Mouse (Mus musculus) intestine, embryonic 16.5 days (tissue): ENCODE measurements around the gene Scn9a. TPM values are rescaled to one million over a fixed set of nuclear protein-coding genes. Genes with fewer than 3 reads are reported as not detected.

Experiments
- ATAC-seq: fragments of 200-750 bp; cut with Nextera tagmentation; 2 replicates; pipeline ENCODE4 v1.8.0; 2017; ENCODE audit warnings: moderate TSS enrichment, moderate library complexity
- H3K27ac ChIP-seq: fragments of 300-500 bp; sonication (generic); 2 replicates; pipeline ENCODE4 v1.5.1; 2014; ENCODE audit warnings: mild to moderate bottlenecking, low read length
- H3K27me3 ChIP-seq: fragments of 300-500 bp; sonication (generic); replicated peaks from 2 replicates; pipeline ENCODE4 v1.6.1; 2014; ENCODE audit warnings: low read length, control low read depth, mixed read lengths; ENCODE audit not compliant: control insufficient read depth, insufficient read depth
- H3K36me3 ChIP-seq: fragments of 300-500 bp; sonication (generic); 2 replicates; pipeline ENCODE4 v1.6.1; 2014; ENCODE audit warnings: low read length, control low read depth; ENCODE audit not compliant: control insufficient read depth, insufficient read depth
- H3K4me1 ChIP-seq: fragments of 300-500 bp; sonication (generic); 2 replicates; pipeline ENCODE4 v1.6.1; 2014; ENCODE audit warnings: low read length, control low read depth, mixed read lengths; ENCODE audit not compliant: control insufficient read depth, insufficient read depth
- H3K4me2 ChIP-seq: fragments of 300-500 bp; sonication (generic); 2 replicates; pipeline ENCODE4 v1.6.1; 2014; ENCODE audit warnings: low read depth, low read length, control low read depth
- H3K4me3 ChIP-seq: fragments of 300-500 bp; sonication (generic); 2 replicates; pipeline ENCODE4 v1.5.1; 2014; ENCODE audit warnings: mild to moderate bottlenecking, low read length
- H3K9ac ChIP-seq: fragments of 300-500 bp; sonication (generic); 2 replicates; pipeline ENCODE4 v1.6.1; 2014; ENCODE audit warnings: low read depth, low read length
- H3K9me3 ChIP-seq: fragments of 300-500 bp; sonication (generic); 2 replicates; pipeline ENCODE4 v1.6.1; 2016; ENCODE audit warnings: low read length, control low read depth; ENCODE audit not compliant: control insufficient read depth
- WGBS: fragments of 180-500 bp; shearing (Covaris S2); extraction: QIAGEN DNeasy Blood & Tissue Kit; methylation state at CpG from one replicate; pipeline ENCODE4 v1.1.7; 2014; 5-methylcytosine and 5-hydroxymethylcytosine counted together
- polyA plus RNA-seq: library from polyadenylated mRNA; unstranded; fragments of >200 nt; fragmentation: Nextera tagmentation; extraction: Ambion mirVana; gene quantifications from 2 replicates; pipeline ENCODE4 v1.2.1, GENCODE M21; 2015

The Scn9a gene
- polyA plus RNA-seq, 1 experiment from 2014 or later = 0.95 TPM

GRCm38 (mm10) chr2:66473181-66473822, 161.5 kb downstream of the Scn9a start:
- 41% methylated on average over 3 of the region's 3 CpGs for WGBS

GRCm38 (mm10) chr2:66465484-66465883, 169.3 kb downstream of the Scn9a start:
- no peak overlapping the region for H3K4me2 ChIP-seq
- H3K9ac ChIP-seq = no peak overlapping the region
- no peak overlapping the region for H3K27ac ChIP-seq
- H3K4me3 ChIP-seq = no peak overlapping the region
- no peaks in the 10 kb centered on the region for H3K36me3 ChIP-seq
- no peaks in the 10 kb centered on the region for H3K27me3 ChIP-seq
- ATAC-seq = no peak
- H3K9me3 ChIP-seq = no peaks in the 10 kb centered on the region
- H3K4me1 ChIP-seq = no peaks in the 10 kb centered on the region
- WGBS = 43% methylated on average over 3 of the region's 3 CpGs

More at GRCm38 (mm10) chr2:66473181-66473822, 161.5 kb downstream of the Scn9a start:
- ATAC-seq = no peak
- Histone ChIP-seq H3K9me3 (no peaks in the 10 kb centered on the region), H3K4me1 (no peaks in the 10 kb centered on the region), H3K36me3 (no peaks in the 10 kb centered on the region), H3K4me3 (no peak overlapping the region), H3K4me2 (no peak overlapping the region), H3K27me3 (no peaks in the 10 kb centered on the region), H3K27ac (no peak overlapping the region), H3K9ac (no peak overlapping the region)

GRCm38 (mm10) chr2:66464874-66465458, 169.8 kb downstream of the Scn9a start:
- ATAC-seq = no peak
- Histone ChIP-seq H3K4me1 (no peaks in the 10 kb centered on the region), H3K4me2 (no peak overlapping the region), H3K27me3 (no peaks in the 10 kb centered on the region), H3K36me3 (no peaks in the 10 kb centered on the region), H3K27ac (no peak overlapping the region), H3K9me3 (no peaks in the 10 kb centered on the region), H3K4me3 (no peak overlapping the region), H3K9ac (no peak overlapping the region)
- 70% methylated on average over 2 of the region's 2 CpGs for WGBS

- Histone ChIP-seq H3K4me3 (no peak overlapping the region), H3K27ac (no peak overlapping the region), H3K4me2 (no peak overlapping the region), H3K27me3 (no peaks in the 10 kb centered on the region), H3K9ac (no peak overlapping the region), H3K9me3 (no peaks in the 10 kb centered on the region), H3K4me1 (no peaks in the 10 kb centered on the region), H3K36me3 (no peaks in the 10 kb centered on the region)
- 87% methylated on average over 6 of the region's 6 CpGs for WGBS
- no peak for ATAC-seq
Measured at GRCm38 (mm10) chr2:66463916-66464315, 170.8 kb downstream of the Scn9a start.

GRCm38 (mm10) chr2:66462458-66462857, 172.3 kb downstream of the Scn9a start:
- Histone ChIP-seq H3K27ac (no peak overlapping the region), H3K4me3 (no peak overlapping the region), H3K9ac (no peak overlapping the region), H3K4me2 (no peak overlapping the region), H3K27me3 (no peaks in the 10 kb centered on the region), H3K9me3 (no peaks in the 10 kb centered on the region), H3K4me1 (no peaks in the 10 kb centered on the region), H3K36me3 (no peaks in the 10 kb centered on the region)
- no peak for ATAC-seq
- 85% methylated on average over 1 of the region's 1 CpGs for WGBS

DNA sequence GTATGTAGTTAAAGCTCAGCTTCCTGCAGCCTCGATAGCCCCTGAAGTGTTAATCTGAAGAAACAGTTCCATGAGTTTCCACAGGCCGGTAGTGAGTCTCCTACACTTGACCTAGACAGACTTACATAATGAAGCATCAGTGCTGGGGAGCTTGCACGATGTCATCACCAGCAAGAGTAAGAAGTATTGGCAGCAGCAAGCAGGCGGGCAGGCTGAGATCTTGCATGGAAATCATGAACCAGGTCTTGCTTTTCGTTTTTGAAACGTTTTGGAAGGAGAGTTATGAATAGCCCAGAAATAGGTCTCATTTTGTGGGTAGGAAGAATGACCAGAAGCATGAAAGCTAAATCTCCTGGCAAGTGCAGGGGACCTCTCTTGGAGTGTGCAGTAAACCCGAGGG, 194.1 kb downstream of the Scn9a start, which contains the start of gene Scn1a:
Gene Scn1a (minus strand): TSS at position 130 of the 400 bp plus-strand sequence.
- Histone ChIP-seq H3K9me3 (no peaks in the 10 kb centered on the region), H3K4me2 (peak within 1 kb of the TSS; percentile 50), H3K4me1 (no peaks in the 10 kb centered on the region), H3K27me3 (no peaks in the 10 kb centered on the region), H3K36me3 (no peaks in the 10 kb centered on the region), H3K4me3 (peak within 1 kb of the TSS; percentile 21; the same call in 1 of the 2 replicates), H3K27ac (no peak within 1 kb of the TSS), H3K9ac (no peak within 1 kb of the TSS)
- no peak for ATAC-seq
- WGBS = 13% methylated on average over 7 of the region's 7 CpGs

GRCm38 (mm10) chr2:66439764-66440471, 194.8 kb downstream of the Scn9a start:
- H3K4me3 ChIP-seq = peak overlapping the region; percentile 21; the same call in 1 of the 2 replicates

GRCm38 (mm10) chr2:66436286-66436685, 198.5 kb downstream of the Scn9a start:
- H3K4me2 ChIP-seq = no peak overlapping the region
- no peaks in the 10 kb centered on the region for H3K36me3 ChIP-seq
- H3K4me3 ChIP-seq = no peak overlapping the region
- H3K9me3 ChIP-seq = no peaks in the 10 kb centered on the region
- WGBS = 78% methylated on average over 3 of the region's 3 CpGs
- H3K9ac ChIP-seq = no peak overlapping the region
- no peak for ATAC-seq
- H3K4me1 ChIP-seq = no peaks in the 10 kb centered on the region
- no peaks in the 10 kb centered on the region for H3K27me3 ChIP-seq
- no peak overlapping the region for H3K27ac ChIP-seq

More at GRCm38 (mm10) chr2:66439764-66440471, 194.8 kb downstream of the Scn9a start:
- ATAC-seq = no peak
- no peaks in the 10 kb centered on the region for H3K4me1 ChIP-seq
- peak overlapping the region; percentile 50 for H3K4me2 ChIP-seq
- H3K9me3 ChIP-seq = no peaks in the 10 kb centered on the region
- H3K9ac ChIP-seq = no peak overlapping the region
- WGBS = 9% methylated on average over 21 of the region's 21 CpGs
- H3K27ac ChIP-seq = no peak overlapping the region
- H3K27me3 ChIP-seq = no peaks in the 10 kb centered on the region
- H3K36me3 ChIP-seq = no peaks in the 10 kb centered on the region
